ENCODE assay signal across 20 mouse cellular contexts in the genomic region with DNA sequence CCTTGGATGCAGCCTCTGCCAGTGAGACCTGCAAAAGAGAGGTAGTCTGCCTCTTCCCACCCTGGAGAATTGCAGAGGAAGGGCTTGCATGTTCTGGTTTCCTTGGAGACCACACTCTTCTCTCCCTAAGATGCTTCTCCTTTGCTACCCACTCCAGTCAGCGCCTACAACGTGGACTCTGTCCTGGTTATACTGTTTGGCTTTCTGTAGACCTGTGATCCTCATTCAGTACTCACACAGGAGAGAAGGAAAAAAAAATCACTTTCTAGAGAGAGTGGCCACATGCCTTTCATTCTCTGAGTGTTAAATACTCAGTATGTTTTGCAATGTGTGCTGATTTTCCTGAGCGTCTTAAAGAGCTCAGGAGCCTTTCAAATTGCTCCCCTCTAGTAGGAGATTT.
A peak's percentile ranks its signal among the peaks of the same experiment; 100 is the strongest.
DNase-seq lines count a peak whose midpoint lies in the region; ATAC-seq and TF ChIP-seq lines count a peak whose summit lies in the region.
"Had no signal": no experiment of that assay in that cellular context is flagged by ENCODE, and none has a peak within 500 bp of the region (broad histone marks: within the 10 kb centered on the region; RNA-seq: fewer than 3 reads in every experiment).

No protein-coding gene starts in this region.

- TF ChIP-seq POLR2A in lung, adult 2 months (IDR thresholded peaks at IDR 0.05; ENCODE audit: borderline replicate concordance, extremely low read depth, low read depth, low read length), result no peak

- no peaks in the 10 kb centered on the region for H3K9me3 ChIP-seq in forebrain, postnatal 0 days (ENCODE audit: low read length)
- H3K9me3 ChIP-seq in forebrain, embryonic 10.5 days, result no peaks in the 10 kb centered on the region
- H3K9me3 ChIP-seq in lung, postnatal 0 days (ENCODE audit: low read length), result no peaks in the 10 kb centered on the region
- H3K9me3 ChIP-seq in midbrain, embryonic 11.5 days (ENCODE audit: control insufficient read depth, low read length), result no peaks in the 10 kb centered on the region
- H3K9me3 ChIP-seq: embryonic facial prominence, embryonic 15.5 days; forebrain, embryonic 15.5 days; heart, embryonic 12.5 days; hindbrain, embryonic 10.5 days had no signal

- no peaks in the 10 kb centered on the region for H3K27me3 ChIP-seq in forebrain, postnatal 0 days (ENCODE audit: insufficient read depth, low read length)
- no peaks in the 10 kb centered on the region for H3K27me3 ChIP-seq in forebrain, embryonic 10.5 days (ENCODE audit: poor library complexity, severe bottlenecking)
- H3K27me3 ChIP-seq in lung, postnatal 0 days (replicated peaks; ENCODE audit: insufficient read depth, low read length), result no peaks in the 10 kb centered on the region
- H3K27me3 ChIP-seq in midbrain, embryonic 11.5 days (ENCODE audit: control insufficient read depth, insufficient read depth, low read length), result no peaks in the 10 kb centered on the region
- H3K27me3 ChIP-seq: embryonic facial prominence, embryonic 15.5 days; forebrain, embryonic 15.5 days; heart, embryonic 12.5 days had no signal

- peak; percentile 9 for DNase-seq in forebrain, postnatal 0 days
- DNase-seq in forebrain, embryonic 10.5 days (ENCODE audit: extremely low spot score, low spot score), result no peak
- DNase-seq in left cerebral cortex, postnatal 25 days (ENCODE audit: low spot score in 2 of 2), result peak; percentile 14 to 16
- no peak for DNase-seq in left cerebral cortex, postnatal 36 days (ENCODE audit: low spot score in 2 of 2)
- DNase-seq in lung, postnatal 0 days (ENCODE audit: low spot score), result peak; percentile 33
- no peak for DNase-seq in lung, adult 2 months
- DNase-seq in brain, adult 2 months (ENCODE audit: low read depth, low spot score), result peak; percentile 20
- DNase-seq in midbrain, embryonic 11.5 days (ENCODE audit: low spot score, missing footprints), result no peak
- DNase-seq: adrenal gland, postnatal 10 days; cerebellum, adult 11-12 months; cerebellum, adult 9-10 months; cerebellum, postnatal 36 days; gastrocnemius, adult 2 months; gastrocnemius, postnatal 25 days had no signal

- no peak for ATAC-seq in forebrain, postnatal 0 days
- peak; percentile 28; the same call in 1 of the 2 replicates for ATAC-seq in lung, postnatal 0 days
- ATAC-seq in midbrain, embryonic 11.5 days (ENCODE audit: low FRiP score), result no peak
- ATAC-seq: forebrain, embryonic 15.5 days had no signal

- H3K36me3 ChIP-seq in forebrain, postnatal 0 days (ENCODE audit: insufficient read depth), result no peaks in the 10 kb centered on the region
- no peaks in the 10 kb centered on the region for H3K36me3 ChIP-seq in forebrain, embryonic 10.5 days (replicated peaks)
- no peaks in the 10 kb centered on the region for H3K36me3 ChIP-seq in lung, postnatal 0 days (ENCODE audit: insufficient read depth, low read length)
- H3K36me3 ChIP-seq in midbrain, embryonic 11.5 days (ENCODE audit: control insufficient read depth, insufficient read depth, low read length), result no peaks in the 10 kb centered on the region
- H3K36me3 ChIP-seq: embryonic facial prominence, embryonic 15.5 days; forebrain, embryonic 15.5 days; heart, embryonic 12.5 days; hindbrain, embryonic 10.5 days had no signal

- H3K27ac ChIP-seq in forebrain, postnatal 0 days (ENCODE audit: low read depth, low read length), result no peak overlapping the region
- H3K27ac ChIP-seq in forebrain, embryonic 10.5 days, result no peak overlapping the region
- H3K27ac ChIP-seq in lung, postnatal 0 days (ENCODE audit: low read length), result no peak overlapping the region
- H3K27ac ChIP-seq in midbrain, embryonic 11.5 days (ENCODE audit: low read depth, low read length), result no peak overlapping the region
- H3K27ac ChIP-seq: embryonic facial prominence, embryonic 15.5 days; forebrain, embryonic 15.5 days; gastrocnemius, adult 2 months; hindbrain, embryonic 10.5 days; hindbrain, embryonic 14.5 days had no signal

- H3K4me1 ChIP-seq in forebrain, postnatal 0 days (ENCODE audit: insufficient read depth), result no peaks in the 10 kb centered on the region
- 0 out of 2 replicates have a peak, but pooled peaks cover 3% of the 10 kb centered on the region for H3K4me1 ChIP-seq in forebrain, embryonic 10.5 days
- no peaks in the 10 kb centered on the region for H3K4me1 ChIP-seq in lung, postnatal 0 days (ENCODE audit: insufficient read depth, low read depth, low read length)
- no peaks in the 10 kb centered on the region; the same call in 1 of the 2 replicates for H3K4me1 ChIP-seq in lung, adult 2 months (ENCODE audit: control insufficient read depth, insufficient read depth, low read length)
- no peaks in the 10 kb centered on the region; the same call in 1 of the 2 replicates for H3K4me1 ChIP-seq in midbrain, embryonic 11.5 days (ENCODE audit: control insufficient read depth, insufficient read depth, low read length)
- H3K4me1 ChIP-seq: embryonic facial prominence, embryonic 15.5 days; forebrain, embryonic 15.5 days; heart, embryonic 12.5 days had no signal

- H3K4me3 ChIP-seq in forebrain, postnatal 0 days (ENCODE audit: low read depth, low read length), result no peak overlapping the region
- H3K4me3 ChIP-seq in forebrain, embryonic 10.5 days, result no peak overlapping the region
- no peak overlapping the region for H3K4me3 ChIP-seq in lung, postnatal 0 days (ENCODE audit: low read depth, low read length)
- no peak overlapping the region for H3K4me3 ChIP-seq in lung, adult 2 months (replicated peaks; ENCODE audit: extremely low read depth, low read depth, low read length)
- H3K4me3 ChIP-seq in midbrain, embryonic 11.5 days (ENCODE audit: low read depth, low read length), result no peak overlapping the region
- H3K4me3 ChIP-seq: embryonic facial prominence, embryonic 15.5 days; erythroblast, embryonic 14.5 days; forebrain, embryonic 15.5 days; gastrocnemius, adult 2 months; heart, embryonic 12.5 days; hindbrain, embryonic 10.5 days had no signal

- TF ChIP-seq CTCF in forebrain, postnatal 0 days (IDR thresholded peaks at IDR 0.05; ENCODE audit: low read depth), result no peak
- TF ChIP-seq CTCF in lung, postnatal 0 days (IDR thresholded peaks at IDR 0.05), result no peak
- TF ChIP-seq CTCF in lung, adult 2 months (IDR thresholded peaks at IDR 0.05; ENCODE audit: insufficient read depth, low read length), result no peak

- H3K4me2 ChIP-seq in forebrain, postnatal 0 days (ENCODE audit: low read depth), result no peak overlapping the region
- no peak overlapping the region for H3K4me2 ChIP-seq in lung, postnatal 0 days (replicated peaks; ENCODE audit: low read depth, low read length)
- H3K4me2 ChIP-seq in midbrain, embryonic 11.5 days, result no peak overlapping the region
- H3K4me2 ChIP-seq: embryonic facial prominence, embryonic 15.5 days; forebrain, embryonic 15.5 days; heart, embryonic 12.5 days; hindbrain, embryonic 14.5 days had no signal

- no peak overlapping the region for H3K9ac ChIP-seq in forebrain, postnatal 0 days
- no peak overlapping the region for H3K9ac ChIP-seq in lung, postnatal 0 days (replicated peaks; ENCODE audit: low read depth)
- H3K9ac ChIP-seq in midbrain, embryonic 11.5 days (ENCODE audit: low read length), result no peak overlapping the region
- H3K9ac ChIP-seq: embryonic facial prominence, embryonic 15.5 days; forebrain, embryonic 15.5 days; heart, embryonic 12.5 days; hindbrain, embryonic 14.5 days had no signal

- intact Hi-C loops in left cerebral cortex, postnatal 25 days (cut with DNase I), result no loop called here
- intact Hi-C loops in left cerebral cortex, postnatal 36 days (cut with DNase I), result no loop called here

- TF ChIP-seq EP300 in lung, postnatal 0 days (IDR thresholded peaks at IDR 0.05), result no peak

- 39% methylated on average over 3 of the region's 3 CpGs for WGBS in forebrain, postnatal 0 days
- WGBS in forebrain, embryonic 10.5 days, result 60% methylated on average over 3 of the region's 3 CpGs
- whole genome bisulfite sequencing in lung, postnatal 0 days, result 33% methylated on average over 3 of the region's 3 CpGs
- 35% methylated on average over 3 of the region's 3 CpGs for WGBS in lung, adult 2 months
- 49% methylated on average over 3 of the region's 3 CpGs for WGBS in midbrain, embryonic 11.5 days

Comparison
In these comparisons a context has a peak if more than half of its experiments do, and no peak if none do; other contexts are left out.
1. DNase-seq: peak in forebrain, postnatal 0 days (single experiment), left cerebral cortex, postnatal 25 days (2 of 2), lung, postnatal 0 days (single experiment) and brain, adult 2 months (single experiment); none in forebrain, embryonic 10.5 days (single experiment), left cerebral cortex, postnatal 36 days (0 of 2), lung, adult 2 months (single experiment) and midbrain, embryonic 11.5 days (single experiment).